Mouse (Mus musculus) erythroblast, embryonic 14.5 days (primary cell): ENCODE data around the gene Klf6. TPM values are rescaled to one million over a fixed set of nuclear protein-coding genes. Genes with fewer than 3 reads are reported as not detected.

ENCODE experiments used
- H3K27me3 ChIP-seq: 2 replicates; pipeline ENCODE4 v1.6.1; 2012; ENCODE audit warnings: inconsistent platforms; ENCODE audit not compliant: control insufficient read depth
- H3K36me3 ChIP-seq: 2 replicates; pipeline ENCODE4 v1.6.1; 2012; ENCODE audit warnings: mild to moderate bottlenecking, inconsistent platforms; ENCODE audit not compliant: control insufficient read depth
- H3K4me1 ChIP-seq: 2 replicates; pipeline ENCODE4 v1.6.1; 2012; ENCODE audit warnings: inconsistent platforms; ENCODE audit not compliant: control insufficient read depth
- H3K4me3 ChIP-seq: replicated peaks from 2 replicates; pipeline ENCODE3; 2012; ENCODE audit warnings: moderate library complexity, mild to moderate bottlenecking, inconsistent platforms
- H3K9me3 ChIP-seq: 2 replicates; pipeline ENCODE4 v1.6.1; 2012; ENCODE audit warnings: low read length, inconsistent platforms, mixed read lengths; ENCODE audit not compliant: control insufficient read depth
- GATA1 ChIP-seq: IDR thresholded peaks from 2 replicates; pipeline ENCODE4 v1.6.1; 2012; ENCODE audit warnings: low read length, inconsistent platforms, mixed read lengths
- TAL1 ChIP-seq: IDR thresholded peaks from 3 replicates; pipeline ENCODE4 v1.6.1; 2012; ENCODE audit warnings: low read length, inconsistent platforms, mixed read lengths
- polyA plus RNA-seq: library from polyadenylated mRNA; stranded (reverse); fragments of >175 nt; gene quantifications from 2 replicates; pipeline ENCODE4 v1.2.3, GENCODE M21; 2012

Gene Klf6
- polyA plus RNA-seq, 1 experiment = 3.4 TPM

GRCm38 (mm10) chr13:5837174-5837777 lies 24.0 kb upstream of the Klf6 start:
- Histone ChIP-seq H3K9me3 (no peaks in the 10 kb centered on the region), H3K36me3 (no peaks in the 10 kb centered on the region), H3K4me3 (no peak overlapping the region), H3K4me1 (no peaks in the 10 kb centered on the region), H3K27me3 (no peaks in the 10 kb centered on the region)
- TF ChIP-seq TAL1 = no peak
- no peak for TF ChIP-seq GATA1

GRCm38 (mm10) chr13:5841418-5841817 lies 19.9 kb upstream of the Klf6 start:
- no peaks in the 10 kb centered on the region for H3K27me3 ChIP-seq
- TF ChIP-seq GATA1 = no peak
- TF ChIP-seq TAL1 = no peak
- H3K4me1 ChIP-seq = peaks cover 6% of the 10 kb centered on the region
- no peaks in the 10 kb centered on the region for H3K9me3 ChIP-seq
- no peak overlapping the region for H3K4me3 ChIP-seq
- H3K36me3 ChIP-seq = no peaks in the 10 kb centered on the region

- H3K9me3 ChIP-seq = no peaks in the 10 kb centered on the region
- no peaks in the 10 kb centered on the region for H3K27me3 ChIP-seq
- no peak overlapping the region for H3K4me3 ChIP-seq
- no peaks in the 10 kb centered on the region for H3K36me3 ChIP-seq
- peaks cover 9% of the 10 kb centered on the region for H3K4me1 ChIP-seq
- no peak for TF ChIP-seq TAL1
- TF ChIP-seq GATA1 = no peak
Measured at GRCm38 (mm10) chr13:5842911-5843310, 18.4 kb upstream of the Klf6 start.

GRCm38 (mm10) chr13:5843829-5844228 lies 17.5 kb upstream of the Klf6 start:
- Histone ChIP-seq H3K4me3 (no peak overlapping the region), H3K4me1 (peaks cover 9% of the 10 kb centered on the region)

GRCm38 (mm10) chr13:5844338-5844737 lies 16.9 kb upstream of the Klf6 start:
- peaks cover 9% of the 10 kb centered on the region for H3K4me1 ChIP-seq
- no peaks in the 10 kb centered on the region for H3K36me3 ChIP-seq
- no peak overlapping the region for H3K4me3 ChIP-seq
- H3K27me3 ChIP-seq = no peaks in the 10 kb centered on the region
- H3K9me3 ChIP-seq = no peaks in the 10 kb centered on the region
- TF ChIP-seq GATA1 (no peak), TAL1 (no peak)

More at GRCm38 (mm10) chr13:5843829-5844228, 17.5 kb upstream of the Klf6 start:
- Histone ChIP-seq H3K36me3 (no peaks in the 10 kb centered on the region), H3K27me3 (no peaks in the 10 kb centered on the region), H3K9me3 (no peaks in the 10 kb centered on the region)
- TF ChIP-seq TAL1 (no peak), GATA1 (no peak)

GRCm38 (mm10) chr13:5845161-5845590 lies 16.1 kb upstream of the Klf6 start:
- Histone ChIP-seq H3K9me3 (no peaks in the 10 kb centered on the region), H3K36me3 (no peaks in the 10 kb centered on the region), H3K4me3 (peak overlapping the region; percentile 34), H3K27me3 (no peaks in the 10 kb centered on the region), H3K4me1 (peaks cover 9% of the 10 kb centered on the region)
- TF ChIP-seq GATA1 = no peak
- TF ChIP-seq TAL1 = no peak

DNA sequence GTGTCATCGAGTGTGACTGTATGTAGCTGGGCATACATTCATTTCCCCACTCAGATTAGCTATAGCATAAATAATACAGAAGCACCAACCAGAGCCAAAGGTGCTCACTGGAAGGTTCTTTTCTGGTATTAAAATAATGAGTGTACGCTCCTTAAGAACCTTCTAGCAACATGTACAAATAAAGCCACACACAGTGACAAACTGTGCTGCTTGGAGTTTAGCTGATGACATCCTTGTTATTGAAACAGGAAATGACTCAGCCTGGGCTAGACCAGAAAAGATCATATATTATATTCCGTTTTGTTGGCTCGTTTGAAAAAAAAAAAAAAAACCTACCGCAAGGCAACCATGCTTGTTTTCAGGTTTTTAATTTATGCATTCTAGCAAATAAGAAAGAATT lies 15.7 kb upstream of the Klf6 start:
- no peak overlapping the region for H3K4me3 ChIP-seq
- no peak for TF ChIP-seq TAL1
- no peak for TF ChIP-seq GATA1
- no peaks in the 10 kb centered on the region for H3K9me3 ChIP-seq
- H3K27me3 ChIP-seq = no peaks in the 10 kb centered on the region
- no peaks in the 10 kb centered on the region for H3K36me3 ChIP-seq
- peaks cover 9% of the 10 kb centered on the region for H3K4me1 ChIP-seq

DNA sequence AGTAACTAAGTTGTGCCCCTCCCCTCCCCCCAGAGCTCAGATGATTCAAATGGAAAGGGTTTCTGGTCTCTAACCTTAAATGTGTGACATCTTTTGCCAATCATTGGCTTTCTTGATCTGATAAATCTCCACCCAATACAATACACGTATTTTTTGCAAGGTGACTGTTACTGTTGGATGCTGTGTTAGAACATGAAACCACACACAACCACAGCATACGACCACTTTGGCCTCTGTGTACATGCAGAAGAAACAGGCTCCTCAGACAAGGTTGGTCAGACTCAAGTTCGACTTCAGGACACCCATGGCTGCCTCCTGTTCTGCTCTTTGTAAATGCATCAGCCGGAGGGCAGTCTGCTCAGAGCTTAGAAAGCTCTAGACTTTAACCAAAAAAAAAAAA lies 14.4 kb upstream of the Klf6 start:
- H3K4me1 ChIP-seq = peaks cover 9% of the 10 kb centered on the region
- H3K4me3 ChIP-seq = no peak overlapping the region
- no peak for TF ChIP-seq TAL1
- no peak for TF ChIP-seq GATA1
- no peaks in the 10 kb centered on the region for H3K36me3 ChIP-seq
- no peaks in the 10 kb centered on the region for H3K9me3 ChIP-seq
- H3K27me3 ChIP-seq = no peaks in the 10 kb centered on the region

DNA sequence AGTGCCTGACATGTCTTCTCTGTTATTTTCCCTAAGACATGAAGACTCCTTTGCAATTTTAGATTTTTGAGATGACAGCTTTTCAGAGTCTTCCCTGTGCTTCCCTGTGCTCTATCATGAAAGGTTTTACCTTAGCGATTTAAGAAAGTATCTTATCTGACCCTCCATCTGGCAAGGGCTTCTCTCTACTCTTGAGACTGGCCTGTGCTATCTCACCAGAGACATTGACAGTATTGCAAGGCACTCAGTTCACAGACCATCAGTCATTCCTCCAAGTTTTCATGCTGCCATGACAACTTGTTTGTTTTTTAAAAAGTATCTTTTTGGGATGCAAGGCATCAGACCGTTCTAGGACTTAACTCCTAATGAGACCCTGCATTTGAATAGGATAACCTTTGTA lies 13.5 kb upstream of the Klf6 start:
- Histone ChIP-seq H3K27me3 (no peaks in the 10 kb centered on the region), H3K4me1 (peaks cover 9% of the 10 kb centered on the region), H3K9me3 (no peaks in the 10 kb centered on the region), H3K4me3 (no peak overlapping the region), H3K36me3 (no peaks in the 10 kb centered on the region)
- TF ChIP-seq GATA1 (no peak), TAL1 (no peak)
